Mouse (Mus musculus): ENCODE measurements at regions not wholly inside any gene's neighbourhood (a gene's known extent, or its start where the extent isn't known, plus 50 kb on each side); places are given as distances from the start of the nearest gene placed in this dataset.

DNA sequence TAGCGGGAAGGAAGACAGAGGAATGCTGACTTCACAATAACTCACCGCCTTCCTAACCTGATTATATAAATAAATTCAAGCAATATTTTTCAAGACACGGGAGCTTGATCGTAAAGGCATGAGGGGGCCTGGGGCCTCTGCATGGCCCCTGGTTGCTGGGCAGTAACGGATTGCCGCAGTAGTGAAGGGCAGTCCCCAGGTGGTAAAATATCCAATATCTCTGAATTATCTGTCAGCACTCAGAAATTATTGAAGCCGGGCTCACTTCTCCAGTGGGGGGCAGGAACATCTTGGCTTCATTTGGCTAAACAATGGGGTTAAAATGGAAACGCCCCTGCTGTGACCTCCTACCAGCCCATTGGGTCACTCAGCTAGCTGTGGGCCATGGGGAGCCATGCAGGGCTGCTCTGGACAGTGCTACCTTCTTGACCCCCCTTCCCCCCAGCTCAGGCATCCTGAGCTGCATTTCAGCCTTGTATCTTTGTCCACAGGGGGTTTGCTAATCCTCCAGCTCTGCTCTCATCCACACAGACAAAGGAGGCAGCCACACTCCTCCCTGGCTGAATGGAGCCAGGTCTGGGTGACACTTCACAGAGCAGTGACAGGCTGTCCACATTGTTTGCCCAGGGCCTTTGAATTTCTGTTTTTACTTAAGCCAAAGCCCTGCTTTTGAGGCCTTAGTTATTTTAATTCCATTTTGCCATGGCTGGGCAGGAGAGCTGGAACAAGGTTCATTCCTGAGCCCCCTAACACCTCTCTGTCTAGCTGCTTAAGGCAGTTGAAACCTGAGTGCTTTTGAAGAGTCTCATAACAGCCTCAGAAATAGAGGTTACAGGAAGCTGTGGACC lies 267.2 kb upstream of the N4bp1 start:
- H3K27ac ChIP-seq (ENCODE audit: insufficient read depth, low read length) = no peak overlapping the region
- no peaks in the 10 kb centered on the region for H3K4me1 ChIP-seq (ENCODE audit: control insufficient read depth, insufficient read depth, low read length)
- no peak overlapping the region for H3K4me3 ChIP-seq (ENCODE audit: insufficient read depth, low read length)
- TF ChIP-seq POLR2A (IDR thresholded peaks at IDR 0.05; ENCODE audit: low read depth, low read length) = no peak
- no peak for TF ChIP-seq CTCF (IDR thresholded peaks at IDR 0.05; ENCODE audit: borderline replicate concordance, insufficient read depth, low read length)

DNA sequence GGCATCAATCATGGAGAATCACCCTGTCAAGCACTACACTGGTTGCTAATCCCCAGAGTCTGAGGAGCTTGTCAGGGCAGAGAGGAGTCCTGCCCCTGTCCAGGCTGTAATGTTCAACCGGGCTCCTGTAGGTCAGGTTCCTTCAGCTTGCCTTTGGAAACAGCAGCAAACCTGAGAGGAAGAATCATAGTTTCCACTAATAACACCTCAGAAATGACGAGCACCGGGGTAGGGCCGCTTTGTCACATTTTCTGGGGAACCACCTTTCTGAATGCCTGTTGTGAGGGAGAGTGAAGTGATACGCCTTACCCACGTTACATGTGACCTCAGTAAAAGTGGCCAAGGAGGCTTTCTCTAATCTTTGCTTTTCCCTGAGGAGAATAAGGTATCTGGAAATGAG lies 263.8 kb upstream of the N4bp1 start:
- TF ChIP-seq POLR2A (IDR thresholded peaks at IDR 0.05; ENCODE audit: low read depth, low read length) (no peak), CTCF (IDR thresholded peaks at IDR 0.05; ENCODE audit: borderline replicate concordance, insufficient read depth, low read length) (no peak)
- Histone ChIP-seq H3K4me3 (ENCODE audit: insufficient read depth, low read length) (no peak overlapping the region), H3K4me1 (ENCODE audit: control insufficient read depth, insufficient read depth, low read length) (no peaks in the 10 kb centered on the region), H3K27ac (ENCODE audit: insufficient read depth, low read length) (no peak overlapping the region)

DNA sequence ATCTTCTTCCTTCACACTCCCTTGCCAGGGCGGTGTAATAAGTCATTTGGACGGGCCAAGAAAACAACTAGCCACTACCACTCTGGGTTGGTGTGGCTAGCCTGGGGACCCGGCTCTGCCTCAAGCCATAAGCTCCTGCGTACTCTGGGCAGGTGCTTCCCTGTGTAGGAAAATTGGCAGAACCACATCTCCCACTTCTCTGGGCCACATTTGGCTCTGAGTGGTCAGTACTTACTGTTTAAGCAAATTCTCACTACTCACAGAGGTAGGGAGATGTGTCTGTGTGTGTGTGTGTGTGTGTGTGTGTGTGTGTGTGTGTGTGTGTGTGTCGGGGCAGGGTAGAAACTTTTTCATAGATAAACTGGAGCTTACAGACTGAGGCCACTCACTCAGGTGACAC lies 262.6 kb upstream of the N4bp1 start:
- no peak overlapping the region for H3K27ac ChIP-seq (ENCODE audit: insufficient read depth, low read length)
- no peak overlapping the region for H3K4me3 ChIP-seq (ENCODE audit: insufficient read depth, low read length)
- no peaks in the 10 kb centered on the region for H3K4me1 ChIP-seq (ENCODE audit: control insufficient read depth, insufficient read depth, low read length)
- TF ChIP-seq POLR2A (IDR thresholded peaks at IDR 0.05; ENCODE audit: low read depth, low read length) (no peak), CTCF (IDR thresholded peaks at IDR 0.05; ENCODE audit: borderline replicate concordance, insufficient read depth, low read length) (no peak)

DNA sequence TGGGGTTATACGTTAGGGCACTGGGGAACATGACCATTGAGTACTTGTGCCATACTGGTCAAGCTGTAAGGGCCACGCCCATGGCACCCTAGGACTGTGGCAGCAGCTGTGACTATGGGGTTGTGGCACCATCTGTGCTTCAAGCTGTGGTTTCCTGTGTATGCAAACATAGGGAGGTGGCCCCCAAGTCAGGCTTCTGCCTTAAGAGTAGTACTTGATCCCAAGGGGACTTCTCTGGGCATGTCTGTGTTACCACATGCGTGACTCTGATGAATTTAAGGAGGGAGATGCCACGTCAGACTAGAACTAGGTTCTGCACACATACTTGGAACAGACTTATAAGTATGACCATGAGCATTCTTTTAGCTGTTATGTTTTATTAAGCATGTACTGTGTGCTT lies 252.4 kb upstream of the N4bp1 start:
- no peak overlapping the region for H3K27ac ChIP-seq (ENCODE audit: insufficient read depth, low read length)
- TF ChIP-seq POLR2A (IDR thresholded peaks at IDR 0.05; ENCODE audit: low read depth, low read length) = no peak
- no peak overlapping the region for H3K4me3 ChIP-seq (ENCODE audit: insufficient read depth, low read length)
- H3K4me1 ChIP-seq (ENCODE audit: control insufficient read depth, insufficient read depth, low read length) = 0 out of 2 replicates have a peak, but pooled peaks cover 1% of the 10 kb centered on the region

DNA sequence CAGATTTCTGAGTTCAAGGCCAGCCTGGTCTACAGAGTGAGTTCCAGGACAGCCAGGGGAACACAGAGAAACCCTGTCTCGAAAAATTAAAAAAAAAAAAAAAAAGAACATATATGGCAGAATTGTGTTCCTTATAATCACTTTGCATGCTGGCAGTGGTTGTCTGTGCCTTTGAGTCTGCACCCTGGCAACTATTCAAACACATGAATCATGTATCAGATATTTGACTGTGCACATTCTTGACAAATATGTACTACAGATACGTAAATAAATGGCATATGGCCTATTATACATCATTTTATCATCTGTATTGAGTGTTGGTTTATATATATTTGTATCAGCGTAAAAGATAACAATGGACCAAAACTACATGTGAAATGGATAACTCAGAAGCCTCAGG lies 246.7 kb upstream of the N4bp1 start:
- no peak overlapping the region for H3K4me3 ChIP-seq (ENCODE audit: insufficient read depth, low read length)
- peaks cover 10% of the 10 kb centered on the region for H3K4me1 ChIP-seq (ENCODE audit: control insufficient read depth, insufficient read depth, low read length)
- no peak for TF ChIP-seq POLR2A (IDR thresholded peaks at IDR 0.05; ENCODE audit: low read depth, low read length)
- TF ChIP-seq CTCF (IDR thresholded peaks at IDR 0.05; ENCODE audit: borderline replicate concordance, insufficient read depth, low read length) = no peak
- H3K27ac ChIP-seq (ENCODE audit: insufficient read depth, low read length) = no peak overlapping the region

DNA sequence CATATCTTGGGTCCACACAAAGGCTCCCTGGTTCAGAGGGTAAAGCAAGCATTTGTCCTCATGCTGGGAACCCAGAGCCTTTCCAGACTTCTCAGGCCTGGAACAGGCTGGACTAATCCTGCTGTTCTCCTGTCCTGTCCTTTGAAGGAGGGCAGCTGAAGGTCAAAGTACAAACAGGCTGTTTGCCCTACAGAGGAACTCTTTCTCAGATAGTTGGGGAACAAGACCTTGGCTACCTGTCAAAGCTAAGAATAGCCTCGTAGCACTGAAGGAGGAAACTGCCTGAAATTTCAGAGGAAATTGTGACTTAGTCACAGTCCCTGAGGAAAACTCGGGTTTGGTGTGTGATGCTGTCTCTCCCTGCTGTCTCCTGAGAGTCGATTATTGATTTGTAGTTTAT lies 245.6 kb upstream of the N4bp1 start:
- no peak overlapping the region for H3K4me3 ChIP-seq (ENCODE audit: insufficient read depth, low read length)
- no peak overlapping the region for H3K27ac ChIP-seq (ENCODE audit: insufficient read depth, low read length)
- TF ChIP-seq CTCF (IDR thresholded peaks at IDR 0.05; ENCODE audit: borderline replicate concordance, insufficient read depth, low read length) (no peak), POLR2A (IDR thresholded peaks at IDR 0.05; ENCODE audit: low read depth, low read length) (no peak)
- H3K4me1 ChIP-seq (ENCODE audit: control insufficient read depth, insufficient read depth, low read length) = peaks cover 10% of the 10 kb centered on the region

DNA sequence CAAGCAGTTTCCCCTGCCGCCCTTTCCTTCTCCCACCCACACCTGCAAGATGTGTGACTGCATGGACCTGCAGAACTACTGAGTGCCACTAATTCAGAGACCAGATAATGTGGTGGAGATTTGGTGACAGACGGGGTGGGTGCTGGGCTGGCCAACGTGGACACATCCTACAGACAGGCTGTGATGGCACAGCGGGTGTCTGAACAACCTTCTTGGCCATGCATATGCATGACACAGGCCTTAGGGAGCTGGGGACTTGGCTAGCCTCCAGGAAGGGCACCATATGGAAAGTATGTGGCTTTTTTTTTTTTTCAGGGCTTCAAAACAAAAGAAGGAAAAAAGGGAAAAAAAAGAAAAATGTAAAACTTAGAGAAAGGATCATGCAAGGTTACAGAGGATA lies 243.5 kb upstream of the N4bp1 start:
- Histone ChIP-seq H3K4me1 (ENCODE audit: control insufficient read depth, insufficient read depth, low read length) (peaks cover 10% of the 10 kb centered on the region), H3K27ac (ENCODE audit: insufficient read depth, low read length) (no peak overlapping the region), H3K4me3 (ENCODE audit: insufficient read depth, low read length) (no peak overlapping the region)
- TF ChIP-seq CTCF (IDR thresholded peaks at IDR 0.05; ENCODE audit: borderline replicate concordance, insufficient read depth, low read length) (no peak), POLR2A (IDR thresholded peaks at IDR 0.05; ENCODE audit: low read depth, low read length) (no peak)

DNA sequence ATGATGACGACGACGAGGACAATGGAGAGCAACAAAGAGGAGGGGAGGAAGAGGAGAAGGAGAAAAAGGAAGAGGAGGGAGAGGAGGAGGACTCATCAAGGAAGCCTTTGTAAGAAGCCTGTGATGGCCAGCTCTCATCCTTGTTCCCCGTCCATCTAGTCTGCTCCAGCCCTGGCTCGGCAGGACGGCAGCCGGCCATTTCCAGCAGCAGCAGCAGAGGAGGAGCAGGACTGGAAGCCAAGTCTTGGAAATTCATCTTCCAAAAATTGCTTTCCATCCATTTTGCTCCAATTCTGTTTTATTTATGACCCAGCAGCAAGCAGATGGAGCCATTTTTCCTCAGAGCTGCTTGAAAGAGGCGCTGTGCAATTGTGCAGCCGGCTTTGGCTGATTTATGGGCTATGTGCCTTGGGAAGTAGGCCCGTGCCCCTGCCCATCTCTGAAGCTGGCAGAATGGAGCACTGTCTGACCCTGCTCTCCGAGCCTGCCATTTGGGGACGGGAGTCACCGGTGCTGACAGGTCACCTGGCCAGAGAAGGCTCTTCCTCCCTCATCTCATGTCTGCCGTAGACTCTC lies 231.2 kb upstream of the N4bp1 start:
- Histone ChIP-seq H3K4me3 (ENCODE audit: insufficient read depth, low read length) (no peak overlapping the region), H3K4me1 (ENCODE audit: control insufficient read depth, insufficient read depth, low read length) (no peaks in the 10 kb centered on the region), H3K27ac (ENCODE audit: insufficient read depth, low read length) (no peak overlapping the region)
- TF ChIP-seq POLR2A (IDR thresholded peaks at IDR 0.05; ENCODE audit: low read depth, low read length) = no peak
- TF ChIP-seq CTCF (IDR thresholded peaks at IDR 0.05; ENCODE audit: borderline replicate concordance, insufficient read depth, low read length) = no peak

DNA sequence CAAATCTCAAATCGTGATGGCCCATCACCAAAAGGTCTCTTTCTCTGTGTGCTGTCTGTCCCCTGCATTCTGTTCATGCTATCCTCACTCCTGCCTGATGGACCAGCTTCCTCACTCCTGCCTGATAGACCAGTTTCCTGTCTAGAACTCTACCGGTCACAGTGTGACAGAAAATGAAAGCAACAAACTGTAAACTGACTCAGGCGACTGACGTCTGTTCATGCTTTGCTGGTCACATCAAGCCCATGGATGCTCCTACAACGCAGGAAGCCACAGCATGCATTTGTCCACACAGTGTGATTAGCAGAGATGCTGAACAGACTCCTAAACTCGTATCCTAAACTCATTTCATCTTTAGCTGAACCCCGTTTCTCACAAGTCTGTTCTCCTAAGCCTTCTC lies 227.3 kb upstream of the N4bp1 start:
- H3K4me3 ChIP-seq (ENCODE audit: insufficient read depth, low read length) = no peak overlapping the region
- H3K27ac ChIP-seq (ENCODE audit: insufficient read depth, low read length) = no peak overlapping the region
- TF ChIP-seq CTCF (IDR thresholded peaks at IDR 0.05; ENCODE audit: borderline replicate concordance, insufficient read depth, low read length) (no peak), POLR2A (IDR thresholded peaks at IDR 0.05; ENCODE audit: low read depth, low read length) (no peak)
- H3K4me1 ChIP-seq (ENCODE audit: control insufficient read depth, insufficient read depth, low read length) = no peaks in the 10 kb centered on the region

DNA sequence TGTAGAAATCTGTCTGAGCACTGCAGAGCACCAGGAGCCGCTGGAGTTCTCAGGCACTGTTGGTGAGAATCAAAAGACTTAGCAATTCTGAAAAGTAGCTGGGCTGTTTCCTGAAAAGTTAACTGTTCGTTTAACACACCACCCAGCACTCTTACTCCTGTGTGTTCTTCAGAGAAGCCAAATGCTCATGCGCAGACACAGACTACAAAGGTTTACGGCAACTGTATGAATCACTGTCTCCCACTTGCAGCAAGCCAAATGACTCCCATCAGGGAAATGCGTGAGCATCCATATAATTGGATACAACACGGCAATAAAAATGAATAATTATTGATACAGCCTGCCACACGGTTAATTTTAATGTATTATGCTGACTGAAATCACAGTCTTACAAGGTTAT lies 220.0 kb upstream of the N4bp1 start:
- Histone ChIP-seq H3K4me3 (ENCODE audit: insufficient read depth, low read length) (no peak overlapping the region), H3K27ac (ENCODE audit: insufficient read depth, low read length) (no peak overlapping the region), H3K4me1 (ENCODE audit: control insufficient read depth, insufficient read depth, low read length) (no peaks in the 10 kb centered on the region)
- TF ChIP-seq POLR2A (IDR thresholded peaks at IDR 0.05; ENCODE audit: low read depth, low read length) = no peak
- no peak for TF ChIP-seq CTCF (IDR thresholded peaks at IDR 0.05; ENCODE audit: borderline replicate concordance, insufficient read depth, low read length)

Data from embryonic fibroblast, embryonic 13.5 days (primary cell).